Mouse (Mus musculus): ENCODE data around the gene Tmem91. TPM values are rescaled to one million over a fixed set of nuclear protein-coding genes. Genes with fewer than 3 reads are reported as not detected.
A peak's percentile ranks its signal among the peaks of the same experiment; 100 is the strongest.

Gene Tmem91
- polyA plus RNA-seq, 1 experiment: 0.48 TPM

GRCm38 (mm10) chr7:25626509-25627430 lies 48.2 kb downstream of the Tmem91 start, which contains the start of gene B3gnt8:
Gene B3gnt8, plus strand, starts transcription at chr7:25626654.
- 20% methylated on average over 29 of the region's 29 CpGs for WGBS
- no peak within 1 kb of the TSS for H3K27ac ChIP-seq (ENCODE audit: insufficient read depth, low read depth, low read length)
- DNase-seq: peak; percentile 48
- no peaks in the 10 kb centered on the region for H3K36me3 ChIP-seq (ENCODE audit: control insufficient read depth, insufficient read depth, low read length)
- H3K4me3 ChIP-seq (ENCODE audit: insufficient read depth, low read depth, low read length): peak within 1 kb of the TSS; percentile 53
- TF ChIP-seq POLR2A (IDR thresholded peaks at IDR 0.05; ENCODE audit: low read depth, low read length) (no peak), CTCF (conservative IDR thresholded peaks at IDR 0.05; ENCODE audit: insufficient read depth, insufficient read length, low read depth, low read length) (no peak)
- no peaks in the 10 kb centered on the region for H3K4me1 ChIP-seq (ENCODE audit: control insufficient read depth, insufficient read depth, low read length)
- H3K27me3 ChIP-seq (replicated peaks; ENCODE audit: control insufficient read depth, insufficient read depth, low read length): no peaks in the 10 kb centered on the region

GRCm38 (mm10) chr7:25625594-25626250 lies 49.2 kb downstream of the Tmem91 start:
- H3K36me3 ChIP-seq (ENCODE audit: control insufficient read depth, insufficient read depth, low read length): no peaks in the 10 kb centered on the region
- no peak overlapping the region for H3K27ac ChIP-seq (ENCODE audit: insufficient read depth, low read depth, low read length)
- 78% methylated on average over 10 of the region's 10 CpGs for WGBS
- H3K4me1 ChIP-seq (ENCODE audit: control insufficient read depth, insufficient read depth, low read length): no peaks in the 10 kb centered on the region
- TF ChIP-seq POLR2A (IDR thresholded peaks at IDR 0.05; ENCODE audit: low read depth, low read length) (no peak), CTCF (conservative IDR thresholded peaks at IDR 0.05; ENCODE audit: insufficient read depth, insufficient read length, low read depth, low read length) (peak; percentile 66)
- peak; percentile 43 for DNase-seq
- no peaks in the 10 kb centered on the region for H3K27me3 ChIP-seq (replicated peaks; ENCODE audit: control insufficient read depth, insufficient read depth, low read length)
- H3K4me3 ChIP-seq (ENCODE audit: insufficient read depth, low read depth, low read length): no peak overlapping the region

- WGBS: 78% methylated on average over 5 of the region's 5 CpGs
- Histone ChIP-seq H3K4me3 (ENCODE audit: insufficient read depth, low read depth, low read length) (no peak overlapping the region), H3K27ac (ENCODE audit: insufficient read depth, low read depth, low read length) (no peak overlapping the region), H3K27me3 (replicated peaks; ENCODE audit: control insufficient read depth, insufficient read depth, low read length) (no peaks in the 10 kb centered on the region), H3K4me1 (ENCODE audit: control insufficient read depth, insufficient read depth, low read length) (peaks cover 4% of the 10 kb centered on the region; the same call in 1 of the 2 replicates), H3K36me3 (ENCODE audit: control insufficient read depth, insufficient read depth, low read length) (no peaks in the 10 kb centered on the region)
- TF ChIP-seq CTCF (conservative IDR thresholded peaks at IDR 0.05; ENCODE audit: insufficient read depth, insufficient read length, low read depth, low read length): no peak
- no peak for TF ChIP-seq POLR2A (IDR thresholded peaks at IDR 0.05; ENCODE audit: low read depth, low read length)
- no peak for DNase-seq
Observed at GRCm38 (mm10) chr7:25624851-25625250, 50.1 kb downstream of the Tmem91 start.

GRCm38 (mm10) chr7:25623857-25624370 lies 51.1 kb downstream of the Tmem91 start:
- Histone ChIP-seq H3K4me1 (ENCODE audit: control insufficient read depth, insufficient read depth, low read length) (peaks cover 4% of the 10 kb centered on the region; the same call in 1 of the 2 replicates), H3K36me3 (ENCODE audit: control insufficient read depth, insufficient read depth, low read length) (no peaks in the 10 kb centered on the region), H3K27ac (ENCODE audit: insufficient read depth, low read depth, low read length) (no peak overlapping the region), H3K27me3 (replicated peaks; ENCODE audit: control insufficient read depth, insufficient read depth, low read length) (no peaks in the 10 kb centered on the region), H3K4me3 (ENCODE audit: insufficient read depth, low read depth, low read length) (no peak overlapping the region)
- DNase-seq: no peak
- TF ChIP-seq POLR2A (IDR thresholded peaks at IDR 0.05; ENCODE audit: low read depth, low read length): no peak
- no peak for TF ChIP-seq CTCF (conservative IDR thresholded peaks at IDR 0.05; ENCODE audit: insufficient read depth, insufficient read length, low read depth, low read length)
- WGBS: 86% methylated on average over 11 of the region's 11 CpGs

GRCm38 (mm10) chr7:25620751-25621150 lies 54.2 kb downstream of the Tmem91 start:
- H3K4me1 ChIP-seq (ENCODE audit: control insufficient read depth, insufficient read depth, low read length): peaks cover 12% of the 10 kb centered on the region; the same call in 1 of the 2 replicates
- TF ChIP-seq CTCF (conservative IDR thresholded peaks at IDR 0.05; ENCODE audit: insufficient read depth, insufficient read length, low read depth, low read length) (no peak), POLR2A (IDR thresholded peaks at IDR 0.05; ENCODE audit: low read depth, low read length) (no peak)
- DNase-seq: no peak
- 89% methylated on average over 11 of the region's 11 CpGs for WGBS
- no peaks in the 10 kb centered on the region for H3K27me3 ChIP-seq (replicated peaks; ENCODE audit: control insufficient read depth, insufficient read depth, low read length)
- no peak overlapping the region for H3K27ac ChIP-seq (ENCODE audit: insufficient read depth, low read depth, low read length)
- no peak overlapping the region for H3K4me3 ChIP-seq (ENCODE audit: insufficient read depth, low read depth, low read length)
- H3K36me3 ChIP-seq (ENCODE audit: control insufficient read depth, insufficient read depth, low read length): no peaks in the 10 kb centered on the region

GRCm38 (mm10) chr7:25620101-25620500 lies 54.9 kb downstream of the Tmem91 start:
- peak overlapping the region; percentile 73; the same call in 1 of the 2 replicates for H3K27ac ChIP-seq (ENCODE audit: insufficient read depth, low read depth, low read length)
- H3K4me1 ChIP-seq (ENCODE audit: control insufficient read depth, insufficient read depth, low read length): peaks cover 12% of the 10 kb centered on the region; the same call in 1 of the 2 replicates
- peak overlapping the region; percentile 60 for H3K4me3 ChIP-seq (ENCODE audit: insufficient read depth, low read depth, low read length)
- TF ChIP-seq POLR2A (IDR thresholded peaks at IDR 0.05; ENCODE audit: low read depth, low read length): no peak
- TF ChIP-seq CTCF (conservative IDR thresholded peaks at IDR 0.05; ENCODE audit: insufficient read depth, insufficient read length, low read depth, low read length): no peak
- no peaks in the 10 kb centered on the region for H3K27me3 ChIP-seq (replicated peaks; ENCODE audit: control insufficient read depth, insufficient read depth, low read length)
- no peaks in the 10 kb centered on the region for H3K36me3 ChIP-seq (ENCODE audit: control insufficient read depth, insufficient read depth, low read length)
- DNase-seq: no peak
- WGBS: 75% methylated on average over 5 of the region's 5 CpGs

GRCm38 (mm10) chr7:25619722-25619991 lies 55.3 kb downstream of the Tmem91 start:
- WGBS: 8% methylated on average over 5 of the region's 5 CpGs
- no peak for DNase-seq

More at GRCm38 (mm10) chr7:25619722-25619991, 55.3 kb downstream of the Tmem91 start:
- H3K36me3 ChIP-seq (ENCODE audit: control insufficient read depth, insufficient read depth, low read length): no peaks in the 10 kb centered on the region
- peaks cover 12% of the 10 kb centered on the region; the same call in 1 of the 2 replicates for H3K4me1 ChIP-seq (ENCODE audit: control insufficient read depth, insufficient read depth, low read length)
- peak overlapping the region; percentile 73 for H3K27ac ChIP-seq (ENCODE audit: insufficient read depth, low read depth, low read length)
- H3K4me3 ChIP-seq (ENCODE audit: insufficient read depth, low read depth, low read length): peak overlapping the region; percentile 60
- no peaks in the 10 kb centered on the region for H3K27me3 ChIP-seq (replicated peaks; ENCODE audit: control insufficient read depth, insufficient read depth, low read length)
- TF ChIP-seq CTCF (conservative IDR thresholded peaks at IDR 0.05; ENCODE audit: insufficient read depth, insufficient read length, low read depth, low read length) (no peak), POLR2A (IDR thresholded peaks at IDR 0.05; ENCODE audit: low read depth, low read length) (no peak)

Other genes starting within 250 kb of the Tmem91 start
- 32.1 TPM in 2 replicates for gene Ceacam1, start 197.6 kb downstream of the Tmem91 start, polyA plus RNA-seq (2012; rRNA removed)
- 36.3 and 41.2 TPM in 2 replicates for gene Ceacam2, start 135.3 kb downstream of the Tmem91 start, polyA plus RNA-seq (2012; rRNA removed)
- gene Erich4, start 59.3 kb downstream of the Tmem91 start, polyA plus RNA-seq (2012; rRNA removed): 31.4 and 49.7 TPM in 2 replicates
- gene Dmac2, start 55.8 kb downstream of the Tmem91 start, polyA plus RNA-seq (2012; rRNA removed): 114 and 134 TPM in 2 replicates
- 9.6 and 10.6 TPM in 2 replicates for gene B3gnt8, start 48.5 kb downstream of the Tmem91 start, polyA plus RNA-seq (2012; rRNA removed)
- 675 and 763 TPM in 2 replicates for gene Bckdha, start 16.2 kb downstream of the Tmem91 start, polyA plus RNA-seq (2012; rRNA removed)
- gene Exosc5, start 16.0 kb downstream of the Tmem91 start, polyA plus RNA-seq (2012; rRNA removed): 64.9 and 70.1 TPM in 2 replicates
- 63.1 and 70.4 TPM in 2 replicates for gene B9d2, start 5.6 kb upstream of the Tmem91 start, polyA plus RNA-seq (2012; rRNA removed)
- 18.9 and 24.5 TPM in 2 replicates for gene Tgfb1, start 11.8 kb upstream of the Tmem91 start, polyA plus RNA-seq (2012; rRNA removed)
- gene Ccdc97, start 43.9 kb upstream of the Tmem91 start, polyA plus RNA-seq (2012; rRNA removed): 52.5 and 53.5 TPM in 2 replicates
- gene Hnrnpul1, start 79.6 kb upstream of the Tmem91 start, polyA plus RNA-seq (2012; rRNA removed): 33.3 and 41.7 TPM in 2 replicates
- 31.0 and 36.1 TPM in 2 replicates for gene Axl, start 113.5 kb upstream of the Tmem91 start, polyA plus RNA-seq (2012; rRNA removed)
- 22.1 and 26.2 TPM in 2 replicates for gene Cyp2s1, start 141.7 kb upstream of the Tmem91 start, polyA plus RNA-seq (2012; rRNA removed)
- not detected in 2 replicates for gene Cyp2b10, start 222.5 kb upstream of the Tmem91 start, polyA plus RNA-seq (2012; rRNA removed)